Comparison of ENCODE assay signal across 7 mouse cellular contexts in the genomic region with DNA sequence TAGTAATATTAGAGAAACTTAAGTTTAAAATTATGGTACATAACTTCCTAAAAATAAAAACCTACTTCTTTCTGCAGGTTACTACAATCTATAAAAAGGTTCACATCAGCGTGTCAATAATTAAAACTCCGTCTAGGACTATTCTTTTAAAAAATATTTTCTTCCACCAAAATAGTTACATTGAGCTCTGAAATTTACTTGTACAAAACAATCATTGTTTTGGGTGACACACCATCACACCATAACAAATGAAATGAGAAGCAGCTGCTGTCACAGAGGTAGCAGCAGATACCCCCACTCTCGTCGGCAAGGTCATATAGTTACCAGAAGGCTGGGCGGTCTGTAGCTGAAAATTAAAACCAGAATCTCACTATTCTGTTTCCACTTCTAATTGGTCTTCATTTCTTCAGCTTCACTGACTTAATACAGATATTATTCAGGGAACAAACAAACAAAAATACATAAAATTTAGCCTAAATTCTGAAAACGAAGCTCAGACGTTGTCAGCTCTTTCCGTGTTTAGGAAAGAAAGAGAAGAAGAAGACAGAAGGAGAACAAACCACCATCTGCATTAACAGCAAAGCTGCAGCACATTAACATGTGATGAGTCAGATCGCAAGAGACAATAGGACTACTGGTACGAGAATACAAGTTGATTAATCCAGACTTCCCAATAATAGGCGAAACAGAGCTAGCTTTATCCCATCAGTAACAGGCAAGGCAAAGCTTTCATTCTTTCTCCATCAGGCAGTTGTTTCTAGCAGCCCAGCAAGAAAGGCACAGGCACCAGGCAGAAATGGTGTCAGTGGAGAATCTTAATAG. TPM values are rescaled to one million over a fixed set of nuclear protein-coding genes. Genes with fewer than 3 reads are reported as not detected.
DNase-seq lines count a peak whose midpoint lies in the region; ATAC-seq and TF ChIP-seq lines count a peak whose summit lies in the region.

No protein-coding gene starts in this region.

- no peaks in the 10 kb centered on the region for H3K27me3 ChIP-seq in testis, adult 2 months (ENCODE audit: control insufficient read depth, insufficient read depth, low read length)
- H3K27me3 ChIP-seq in hindbrain, embryonic 15.5 days, result no peaks in the 10 kb centered on the region
- no peaks in the 10 kb centered on the region for H3K27me3 ChIP-seq in liver, embryonic 14.5 days (ENCODE audit: control insufficient read depth, insufficient read depth, low read length)
- H3K27me3 ChIP-seq in stomach, embryonic 16.5 days (ENCODE audit: control insufficient read depth, insufficient read depth, low read length), result no peaks in the 10 kb centered on the region

- H3K9ac ChIP-seq in hindbrain, embryonic 15.5 days, result peak overlapping the region; percentile 43
- H3K9ac ChIP-seq in liver, embryonic 14.5 days (replicated peaks), result peak overlapping the region; percentile 64
- peak overlapping the region; percentile 45 for H3K9ac ChIP-seq in stomach, embryonic 16.5 days (ENCODE audit: low read length)

- H3K4me3 ChIP-seq in testis, adult 2 months (ENCODE audit: control insufficient read depth, low read depth, low read length), result no peak overlapping the region
- peak overlapping the region; percentile 36 for H3K4me3 ChIP-seq in hindbrain, embryonic 15.5 days
- peak overlapping the region; percentile 31 to 46; a peak in 3 of 4 replicates for H3K4me3 ChIP-seq in liver, embryonic 14.5 days (ENCODE audit: insufficient read depth in 1 of 2, low read depth in 2 of 2, low read length in 2 of 2)
- H3K4me3 ChIP-seq in stomach, embryonic 16.5 days (replicated peaks; ENCODE audit: low read length), result peak overlapping the region; percentile 30

- no peaks in the 10 kb centered on the region for H3K9me3 ChIP-seq in hindbrain, embryonic 15.5 days
- H3K9me3 ChIP-seq in liver, embryonic 14.5 days (ENCODE audit: control insufficient read depth, low read length), result no peaks in the 10 kb centered on the region
- no peaks in the 10 kb centered on the region for H3K9me3 ChIP-seq in stomach, embryonic 16.5 days (replicated peaks; ENCODE audit: control insufficient read depth, low read length)

- TF ChIP-seq EP300 in liver, embryonic 14.5 days (IDR thresholded peaks at IDR 0.05; ENCODE audit: low read depth), result no peak

- no peak for DNase-seq in testis, postnatal 14 days (ENCODE audit: low spot score)
- peak; percentile 46 for DNase-seq in embryo, embryonic 10.5 days (ENCODE audit: low spot score)
- DNase-seq in liver, embryonic 14.5 days (ENCODE audit: low read depth in 3 of 3, low spot score in 3 of 3), result no peak

- no peak for TF ChIP-seq POLR2A in testis, adult 2 months (IDR thresholded peaks at IDR 0.05; ENCODE audit: control insufficient read depth, low read depth, low read length)

- 18% methylated on average over 11 of the region's 11 CpGs for WGBS in hindbrain, embryonic 15.5 days
- 43% methylated on average over 11 of the region's 11 CpGs for WGBS in liver, embryonic 14.5 days (ENCODE audit: insufficient replicate concordance)
- WGBS in stomach, embryonic 16.5 days, result 70% methylated on average over 11 of the region's 11 CpGs

- ATAC-seq in hindbrain, embryonic 15.5 days (ENCODE audit: low FRiP score, low read depth), result peak; percentile 76
- no peak for ATAC-seq in liver, embryonic 14.5 days (ENCODE audit: insufficient read depth)
- ATAC-seq in stomach, embryonic 16.5 days (ENCODE audit: insufficient read depth, low FRiP score), result no peak
- no peak for ATAC-seq in megakaryocyte-erythroid progenitor cell, adult 5-6 weeks (replicated peaks; ENCODE audit: low FRiP score, low TSS enrichment, poor library complexity, severe bottlenecking)

- H3K4me2 ChIP-seq in hindbrain, embryonic 15.5 days, result peak overlapping the region; percentile 57
- peak overlapping the region; percentile 74 for H3K4me2 ChIP-seq in liver, embryonic 14.5 days (ENCODE audit: low read depth)
- H3K4me2 ChIP-seq in stomach, embryonic 16.5 days (ENCODE audit: low read depth, low read length), result peak overlapping the region; percentile 46

- H3K36me3 ChIP-seq in testis, adult 2 months (ENCODE audit: control insufficient read depth, insufficient read depth, low read length), result no peaks in the 10 kb centered on the region
- no peaks in the 10 kb centered on the region for H3K36me3 ChIP-seq in hindbrain, embryonic 15.5 days
- no peaks in the 10 kb centered on the region for H3K36me3 ChIP-seq in liver, embryonic 14.5 days (replicated peaks; ENCODE audit: control insufficient read depth, insufficient read depth, low read depth)
- H3K36me3 ChIP-seq in stomach, embryonic 16.5 days (ENCODE audit: control insufficient read depth, insufficient read depth, low read length), result no peaks in the 10 kb centered on the region

- peak overlapping the region; percentile 43 for H3K27ac ChIP-seq in testis, adult 2 months (ENCODE audit: control insufficient read depth, insufficient read depth, low read depth, low read length)
- H3K27ac ChIP-seq in hindbrain, embryonic 15.5 days (replicated peaks), result peak overlapping the region; percentile 88
- peak overlapping the region; percentile 24 for H3K27ac ChIP-seq in liver, embryonic 14.5 days
- peak overlapping the region; percentile 55 for H3K27ac ChIP-seq in stomach, embryonic 16.5 days (ENCODE audit: low read length)

- no peaks in the 10 kb centered on the region for H3K4me1 ChIP-seq in testis, adult 2 months (ENCODE audit: control insufficient read depth, insufficient read depth, low read length)
- peaks cover 26% of the 10 kb centered on the region for H3K4me1 ChIP-seq in hindbrain, embryonic 15.5 days (replicated peaks)
- peaks cover 14 to 17% of the 10 kb centered on the region in 2 experiments for H3K4me1 ChIP-seq in liver, embryonic 14.5 days (replicated peaks; ENCODE audit: control insufficient read depth in 2 of 2, insufficient read depth in 2 of 2, low read length in 1 of 2)
- peaks cover 7% of the 10 kb centered on the region for H3K4me1 ChIP-seq in stomach, embryonic 16.5 days (ENCODE audit: control insufficient read depth, insufficient read depth, low read length)

- TF ChIP-seq CTCF in testis, adult 2 months (IDR thresholded peaks at IDR 0.05; ENCODE audit: control insufficient read depth, insufficient read depth, insufficient replicate concordance, low read depth, low read length), result no peak
- no peak for TF ChIP-seq CTCF in liver, embryonic 14.5 days (IDR thresholded peaks at IDR 0.05; ENCODE audit: low read depth)

RNA-seq across cellular contexts. Expression of a gene that starts 49.8 kb away (rescaled TPM):
- 20.9 and 25.7 TPM in 2 replicates for polyA plus RNA-seq in testis, adult 2 months (2012; rRNA removed)
- polyA plus RNA-seq in hindbrain, embryonic 15.5 days (2015; fragmentation: Nextera tagmentation; extraction: Ambion mirVana), result 9.6 and 11.0 TPM in 2 replicates
- 3.4 and 4.8 TPM in 2 replicates for polyA plus RNA-seq in liver, embryonic 14.5 days (2012; rRNA removed)
- polyA plus RNA-seq in liver, embryonic 14.5 days (2014; fragmentation: Nextera tagmentation; extraction: Ambion mirVana), result 3.1 and 3.8 TPM in 2 replicates
- 7.2 and 8.4 TPM in 2 replicates for polyA plus RNA-seq in stomach, embryonic 16.5 days (2015; fragmentation: Nextera tagmentation; extraction: Ambion mirVana)
- 37.4 and 46.6 TPM in 2 replicates for total RNA-seq in megakaryocyte-erythroid progenitor cell, adult 5-6 weeks (2014; fragmentation: Nextera tagmentation)
- total RNA-seq in megakaryocyte-erythroid progenitor cell, adult 5-6 weeks (2017), result 27.0 and 42.7 TPM in 2 replicates

Comparison
In these comparisons a context has a peak if more than half of its experiments do, and no peak if none do; other contexts are left out.
1. H3K27ac ChIP-seq: peak in every context shown above with its lines; median percentile 88 in hindbrain, embryonic 15.5 days; 55 in stomach, embryonic 16.5 days; 43 in testis, adult 2 months; 24 in liver, embryonic 14.5 days.